Mouse (Mus musculus) stomach, postnatal 0 days (tissue): ENCODE results near the gene Mrps16. TPM values are rescaled to one million over a fixed set of nuclear protein-coding genes. Genes with fewer than 3 reads are reported as not detected.
A peak's percentile ranks its signal among the peaks of the same experiment; 100 is the strongest.

Source experiments
- ATAC-seq: fragments of 200-750 bp; cut with Nextera tagmentation; 2 replicates; pipeline ENCODE4 v1.8.0; 2017; ENCODE audit not compliant: low FRiP score, low TSS enrichment
- DNase-seq: peaks from one replicate; pipeline ENCODE4 v3.0.0-alpha.2; 2016; ENCODE audit warnings: low spot score
- H3K27ac ChIP-seq: fragments of 300-500 bp; sonication (generic); replicated peaks from 2 replicates; pipeline ENCODE4 v1.5.1; 2014; ENCODE audit warnings: mild to moderate bottlenecking, control low read depth
- H3K27me3 ChIP-seq: fragments of 300-500 bp; sonication (generic); 2 replicates; pipeline ENCODE4 v1.6.1; 2014; ENCODE audit warnings: low read length; ENCODE audit not compliant: control insufficient read depth, insufficient read depth
- H3K36me3 ChIP-seq: fragments of 300-500 bp; sonication (generic); 2 replicates; pipeline ENCODE4 v1.6.1; 2014; ENCODE audit warnings: low read length, mixed read lengths; ENCODE audit not compliant: control insufficient read depth, insufficient read depth
- H3K4me1 ChIP-seq: fragments of 300-500 bp; sonication (generic); replicated peaks from 2 replicates; pipeline ENCODE4 v1.6.1; 2014; ENCODE audit warnings: antibody characterized with exemption; ENCODE audit not compliant: control insufficient read depth, insufficient read depth
- H3K4me2 ChIP-seq: fragments of 300-500 bp; sonication (generic); replicated peaks from 2 replicates; pipeline ENCODE4 v1.6.1; 2014; ENCODE audit warnings: low read depth, mild to moderate bottlenecking, control low read depth, moderate library complexity
- H3K4me3 ChIP-seq: fragments of 300-500 bp; sonication (generic); 2 replicates; pipeline ENCODE4 v1.5.1; 2014; ENCODE audit warnings: low read depth, low read length, control low read depth
- H3K9ac ChIP-seq: fragments of 300-500 bp; sonication (generic); 2 replicates; pipeline ENCODE4 v1.6.1; 2014; ENCODE audit warnings: mild to moderate bottlenecking, low read length, control low read depth, mixed read lengths
- H3K9me3 ChIP-seq: fragments of 300-500 bp; sonication (generic); 2 replicates; pipeline ENCODE4 v1.6.1; 2016; ENCODE audit warnings: low read length; ENCODE audit not compliant: control insufficient read depth
- CTCF ChIP-seq: IDR thresholded peaks from 2 replicates; pipeline ENCODE4 v1.5.1; 2016; ENCODE audit warnings: antibody characterized with exemption, low read depth, mild to moderate bottlenecking, moderate library complexity
- EP300 ChIP-seq: optimal IDR thresholded peaks from 2 replicates; pipeline ENCODE3; 2016; ENCODE audit warnings: antibody characterized with exemption
- WGBS: fragments of 180-500 bp; shearing (Covaris S2); extraction: QIAGEN DNeasy Blood & Tissue Kit; methylation state at CpG from one replicate; pipeline ENCODE4 v1.1.7; 2014; 5-methylcytosine and 5-hydroxymethylcytosine counted together
- polyA plus RNA-seq: library from polyadenylated mRNA; unstranded; fragments of >200 nt; fragmentation: Nextera tagmentation; extraction: Ambion mirVana; gene quantifications from 2 replicates; pipeline ENCODE4 v1.2.1, GENCODE M21; 2015

Mrps16 gene
- polyA plus RNA-seq, 1 experiment from 2014 or later, result 77.4 TPM

GRCm38 (mm10) chr14:20347991-20348541 lies 45.4 kb downstream of the Mrps16 start, which contains the start of the genes Ecd and Fam149b:
Gene Ecd (minus strand): TSS chr14:20348121.
Gene Fam149b (plus strand): TSS chr14:20348162.
- no peaks in the 10 kb centered on the region; the same call in 1 of the 2 replicates for H3K36me3 ChIP-seq
- H3K4me3 ChIP-seq, result peak within 1 kb of the TSS; percentile 83
- under 1% methylated on average over 40 of the region's 42 CpGs for WGBS
- H3K4me2 ChIP-seq, result peak within 1 kb of the TSS; percentile 75
- H3K9ac ChIP-seq, result peak within 1 kb of the TSS; percentile 93
- peak within 1 kb of the TSS; percentile 96 for H3K27ac ChIP-seq
- 0 out of 2 replicates have a peak, but pooled peaks cover 2% of the 10 kb centered on the region for H3K4me1 ChIP-seq
- DNase-seq, result peak; percentile 93
- TF ChIP-seq EP300, result no peak
- peak; percentile 71 for TF ChIP-seq CTCF
- ATAC-seq, result peak; percentile 99
- H3K9me3 ChIP-seq, result no peaks in the 10 kb centered on the region
- no peaks in the 10 kb centered on the region for H3K27me3 ChIP-seq

- Histone ChIP-seq H3K4me1 (0 out of 2 replicates have a peak, but pooled peaks cover 2% of the 10 kb centered on the region), H3K36me3 (no peaks in the 10 kb centered on the region; the same call in 1 of the 2 replicates), H3K4me3 (peak overlapping the region; percentile 83), H3K27me3 (no peaks in the 10 kb centered on the region), H3K27ac (peak overlapping the region; percentile 96), H3K9me3 (no peaks in the 10 kb centered on the region), H3K9ac (peak overlapping the region; percentile 93), H3K4me2 (peak overlapping the region; percentile 75)
- DNase-seq, result no peak
- peak; percentile 42 for ATAC-seq
- TF ChIP-seq EP300 (no peak), CTCF (no peak)
- WGBS, result 2% methylated on average over 15 of the region's 15 CpGs
Measured at GRCm38 (mm10) chr14:20347441-20347990, 45.9 kb downstream of the Mrps16 start.

GRCm38 (mm10) chr14:20345885-20346284 lies 47.5 kb downstream of the Mrps16 start:
- no peaks in the 10 kb centered on the region for H3K9me3 ChIP-seq
- H3K4me3 ChIP-seq, result no peak overlapping the region
- H3K4me2 ChIP-seq, result no peak overlapping the region
- H3K9ac ChIP-seq, result no peak overlapping the region
- peak; percentile 24; the same call in 1 of the 2 replicates for ATAC-seq
- H3K4me1 ChIP-seq, result 0 out of 2 replicates have a peak, but pooled peaks cover 2% of the 10 kb centered on the region
- H3K36me3 ChIP-seq, result peaks cover 2% of the 10 kb centered on the region; the same call in 1 of the 2 replicates
- no peak for TF ChIP-seq EP300
- TF ChIP-seq CTCF, result no peak
- no peak overlapping the region for H3K27ac ChIP-seq
- 60% methylated on average over 9 of the region's 9 CpGs for WGBS
- DNase-seq, result peak; percentile 39
- no peaks in the 10 kb centered on the region for H3K27me3 ChIP-seq

GRCm38 (mm10) chr14:20340866-20341265 lies 52.6 kb downstream of the Mrps16 start:
- H3K4me3 ChIP-seq, result no peak overlapping the region
- H3K27me3 ChIP-seq, result no peaks in the 10 kb centered on the region
- ATAC-seq (no peak), DNase-seq (peak; percentile 68)
- no peaks in the 10 kb centered on the region for H3K4me1 ChIP-seq
- 75% methylated on average over 7 of the region's 7 CpGs for WGBS
- H3K9ac ChIP-seq, result no peak overlapping the region
- H3K4me2 ChIP-seq, result no peak overlapping the region
- H3K9me3 ChIP-seq, result no peaks in the 10 kb centered on the region
- H3K36me3 ChIP-seq, result peaks cover 9% of the 10 kb centered on the region
- TF ChIP-seq EP300 (no peak), CTCF (no peak)
- no peak overlapping the region for H3K27ac ChIP-seq

GRCm38 (mm10) chr14:20340149-20340548 lies 53.3 kb downstream of the Mrps16 start:
- H3K9me3 ChIP-seq, result no peaks in the 10 kb centered on the region
- no peak overlapping the region for H3K27ac ChIP-seq
- no peaks in the 10 kb centered on the region for H3K4me1 ChIP-seq
- no peak overlapping the region for H3K9ac ChIP-seq
- peak; percentile 79 for ATAC-seq
- peaks cover 12% of the 10 kb centered on the region for H3K36me3 ChIP-seq
- H3K27me3 ChIP-seq, result no peaks in the 10 kb centered on the region
- DNase-seq, result peak; percentile 21
- TF ChIP-seq CTCF (peak; percentile 68), EP300 (no peak)
- H3K4me2 ChIP-seq, result no peak overlapping the region
- 86% methylated on average over 8 of the region's 8 CpGs for WGBS
- no peak overlapping the region for H3K4me3 ChIP-seq

GRCm38 (mm10) chr14:20339415-20339814 lies 54.0 kb downstream of the Mrps16 start:
- H3K4me2 ChIP-seq, result no peak overlapping the region
- WGBS, result 97% methylated on average over 5 of the region's 5 CpGs
- TF ChIP-seq EP300, result no peak
- TF ChIP-seq CTCF, result peak; percentile 27; the same call in 1 of the 2 replicates
- no peak overlapping the region for H3K9ac ChIP-seq
- no peak overlapping the region for H3K4me3 ChIP-seq
- H3K36me3 ChIP-seq, result peaks cover 12% of the 10 kb centered on the region
- no peak overlapping the region for H3K27ac ChIP-seq
- DNase-seq (no peak), ATAC-seq (no peak)
- no peaks in the 10 kb centered on the region for H3K27me3 ChIP-seq
- H3K4me1 ChIP-seq, result no peaks in the 10 kb centered on the region
- H3K9me3 ChIP-seq, result no peaks in the 10 kb centered on the region

Other genes starting within 250 kb of the Mrps16 start
- 7.7 and 8.3 TPM in 2 replicates for gene Kcnk5, start 211.8 kb downstream of the Mrps16 start, polyA plus RNA-seq
- 4.8 and 5.7 TPM in 2 replicates for gene Kcnk16, start 124.4 kb downstream of the Mrps16 start, polyA plus RNA-seq
- 11.6 and 11.8 TPM in 2 replicates for gene Nudt13, start 98.9 kb downstream of the Mrps16 start, polyA plus RNA-seq
- gene Ecd, start 45.5 kb downstream of the Mrps16 start, polyA plus RNA-seq, result 21.5 and 23.4 TPM in 2 replicates
- 13.5 and 14.8 TPM in 2 replicates for gene Fam149b, start 45.5 kb downstream of the Mrps16 start, polyA plus RNA-seq
- gene Dnajc9, start 4.7 kb downstream of the Mrps16 start, polyA plus RNA-seq, result 41.7 and 42.7 TPM in 2 replicates
- 0.16 and 0.25 TPM in 2 replicates for gene Cfap70, start 58.6 kb upstream of the Mrps16 start, polyA plus RNA-seq
- 82.4 and 86.3 TPM in 2 replicates for gene Anxa7, start 86.5 kb upstream of the Mrps16 start, polyA plus RNA-seq
- 0.18 and 0.38 TPM in 2 replicates for gene Mss51, start 103.3 kb upstream of the Mrps16 start, polyA plus RNA-seq
- 21.2 and 22.7 TPM in 2 replicates for gene Ppp3cb, start 152.9 kb upstream of the Mrps16 start, polyA plus RNA-seq
- 3.3 and 3.4 TPM in 2 replicates for gene Usp54, start 247.4 kb upstream of the Mrps16 start, polyA plus RNA-seq